14 mouse cellular contexts compared by ENCODE assay signal in genomic region chr19:16511081-16511420, GRCm38 (mm10).
DNase-seq lines count a peak whose midpoint lies in the region; ATAC-seq and TF ChIP-seq lines count a peak whose summit lies in the region.
"Had no signal": no experiment of that assay in that cellular context is flagged by ENCODE, and none has a peak within 500 bp of the region (broad histone marks: within the 10 kb centered on the region; RNA-seq: fewer than 3 reads in every experiment).

No protein-coding gene starts in this region.

- no peak overlapping the region for H3K4me3 ChIP-seq in liver, postnatal 0 days (ENCODE audit: low read depth, low read length)
- no peak overlapping the region for H3K4me3 ChIP-seq in midbrain, postnatal 0 days (ENCODE audit: low read depth, low read length)
- H3K4me3 ChIP-seq: midbrain, embryonic 13.5 days had no signal

- peaks cover 6% of the 10 kb centered on the region for H3K4me1 ChIP-seq in liver, postnatal 0 days (ENCODE audit: insufficient read depth)
- peaks cover 6% of the 10 kb centered on the region; the same call in 1 of the 2 replicates for H3K4me1 ChIP-seq in midbrain, postnatal 0 days (ENCODE audit: insufficient read depth, low read length)

- intact Hi-C loops in left cerebral cortex, postnatal 14 days (cut with DNase I), result no loop called here

- H3K9ac ChIP-seq in liver, postnatal 0 days (replicated peaks), result no peak overlapping the region
- H3K9ac ChIP-seq in midbrain, postnatal 0 days (replicated peaks; ENCODE audit: low read length, poor library complexity, severe bottlenecking), result no peak overlapping the region
- H3K9ac ChIP-seq: forebrain, postnatal 0 days; midbrain, embryonic 13.5 days had no signal

- no peak for TF ChIP-seq CTCF in liver, postnatal 0 days (IDR thresholded peaks at IDR 0.05; ENCODE audit: low read depth)
- TF ChIP-seq CTCF in midbrain, postnatal 0 days (IDR thresholded peaks at IDR 0.05), result no peak

- H3K27me3 ChIP-seq in liver, postnatal 0 days (ENCODE audit: insufficient read depth, low read length), result no peaks in the 10 kb centered on the region
- H3K27me3 ChIP-seq in midbrain, postnatal 0 days (ENCODE audit: insufficient read depth, low read length), result no peaks in the 10 kb centered on the region
- H3K27me3 ChIP-seq: midbrain, embryonic 13.5 days had no signal

- H3K4me2 ChIP-seq in liver, postnatal 0 days (ENCODE audit: low read depth, low read length), result peak overlapping the region; percentile 57
- no peak overlapping the region for H3K4me2 ChIP-seq in midbrain, postnatal 0 days (ENCODE audit: low read depth, low read length, poor library complexity, severe bottlenecking)
- H3K4me2 ChIP-seq: midbrain, embryonic 13.5 days had no signal

- DNase-seq in lung, postnatal 10 days, result peak; percentile 6
- DNase-seq in lung, adult 18-20 months, result no peak
- peak; percentile 53 for DNase-seq in liver, postnatal 0 days
- DNase-seq in left cerebral cortex, postnatal 14 days (ENCODE audit: low spot score in 2 of 2), result no peak
- no peak for DNase-seq in urinary bladder, postnatal 10 days (ENCODE audit: low spot score)
- no peak for DNase-seq in midbrain, postnatal 0 days (ENCODE audit: low spot score)
- DNase-seq: cerebellum, postnatal 25 days; forebrain, postnatal 0 days; heart, postnatal 4 days; thymus, adult 18-20 months had no signal

- ATAC-seq in granulocyte monocyte progenitor cell, adult 5-6 weeks (replicated peaks; ENCODE audit: poor library complexity, severe bottlenecking), result peak; percentile 40; the same call in 1 of the 2 replicates
- peak; percentile 99 for ATAC-seq in liver, postnatal 0 days
- no peak for ATAC-seq in midbrain, postnatal 0 days (ENCODE audit: low FRiP score)
- ATAC-seq: forebrain, postnatal 0 days; lung, postnatal 0 days; midbrain, embryonic 13.5 days; Patski had no signal

- no peaks in the 10 kb centered on the region for H3K9me3 ChIP-seq in liver, postnatal 0 days (ENCODE audit: low read length)
- H3K9me3 ChIP-seq in midbrain, postnatal 0 days (ENCODE audit: low read length), result no peaks in the 10 kb centered on the region
- H3K9me3 ChIP-seq: midbrain, embryonic 13.5 days had no signal

- H3K36me3 ChIP-seq in liver, postnatal 0 days (replicated peaks; ENCODE audit: insufficient read depth, low read length), result no peaks in the 10 kb centered on the region
- H3K36me3 ChIP-seq in midbrain, postnatal 0 days (ENCODE audit: insufficient read depth, low read length), result no peaks in the 10 kb centered on the region
- H3K36me3 ChIP-seq: midbrain, embryonic 13.5 days had no signal

- WGBS in liver, postnatal 0 days (ENCODE audit: insufficient replicate concordance), result 48% methylated on average over 2 of the region's 2 CpGs
- WGBS in midbrain, postnatal 0 days, result 85% methylated on average over 2 of the region's 2 CpGs

- H3K27ac ChIP-seq in liver, postnatal 0 days (ENCODE audit: low read depth), result peak overlapping the region; percentile 55; the same call in 1 of the 2 replicates
- no peak overlapping the region for H3K27ac ChIP-seq in midbrain, postnatal 0 days (ENCODE audit: low read depth, low read length)
- H3K27ac ChIP-seq: midbrain, embryonic 13.5 days had no signal

- peak; percentile 76 for TF ChIP-seq EP300 in liver, postnatal 0 days (IDR thresholded peaks at IDR 0.05; ENCODE audit: low read depth)

Comparison
In these comparisons a context has a peak if more than half of its experiments do, and no peak if none do; other contexts are left out.
1. DNase-seq: peak in lung, postnatal 10 days (single experiment) and liver, postnatal 0 days (single experiment); none in lung, adult 18-20 months (0 of 2), left cerebral cortex, postnatal 14 days (0 of 2), urinary bladder, postnatal 10 days (single experiment) and midbrain, postnatal 0 days (single experiment).